Mouse (Mus musculus): Measurements from ENCODE around the gene Cnr2. TPM values are rescaled to one million over a fixed set of nuclear protein-coding genes. Genes with fewer than 3 reads are reported as not detected.

The Cnr2 gene
- polyA plus RNA-seq, 1 experiment from 2014 or later, result 0.53 TPM

GRCm38 (mm10) chr4:135870227-135871023 lies 24.8 kb upstream of the Cnr2 start:
- peaks cover 38% of the 10 kb centered on the region for H3K4me1 ChIP-seq
- 55% methylated on average over 2 of the region's 2 CpGs for WGBS
- H3K9me3 ChIP-seq (replicated peaks), result no peaks in the 10 kb centered on the region
- no peaks in the 10 kb centered on the region for H3K27me3 ChIP-seq (ENCODE audit: low read depth, poor library complexity, severe bottlenecking)
- peak overlapping the region; percentile 18 for H3K4me3 ChIP-seq
- no peak for DNase-seq (ENCODE audit: low spot score)
- H3K36me3 ChIP-seq, result peaks cover 60% of the 10 kb centered on the region
- H3K27ac ChIP-seq, result no peak overlapping the region

- Histone ChIP-seq H3K27me3 (ENCODE audit: low read depth, poor library complexity, severe bottlenecking) (no peaks in the 10 kb centered on the region), H3K36me3 (peaks cover 46% of the 10 kb centered on the region), H3K27ac (peak overlapping the region; percentile 99), H3K4me1 (peaks cover 53% of the 10 kb centered on the region), H3K4me3 (peak overlapping the region; percentile 77), H3K9me3 (replicated peaks) (no peaks in the 10 kb centered on the region)
- no peak for DNase-seq (ENCODE audit: low spot score)
- WGBS, result 70% methylated on average over 3 of the region's 3 CpGs
These were observed 23.2 kb upstream of the Cnr2 start for GRCm38 (mm10) chr4:135872015-135872414.

- H3K4me1 ChIP-seq, result peaks cover 55% of the 10 kb centered on the region
- 14% methylated on average over 17 of the region's 17 CpGs for WGBS
- DNase-seq (ENCODE audit: low spot score), result no peak
- no peaks in the 10 kb centered on the region for H3K27me3 ChIP-seq (ENCODE audit: low read depth, poor library complexity, severe bottlenecking)
- H3K27ac ChIP-seq, result peak overlapping the region; percentile 99
- H3K36me3 ChIP-seq, result peaks cover 40% of the 10 kb centered on the region
- no peaks in the 10 kb centered on the region for H3K9me3 ChIP-seq (replicated peaks)
- peak overlapping the region; percentile 77 for H3K4me3 ChIP-seq
These were observed 22.4 kb upstream of the Cnr2 start for GRCm38 (mm10) chr4:135872589-135873391.

GRCm38 (mm10) chr4:135873526-135874202 lies 21.5 kb upstream of the Cnr2 start, which contains the start of gene Pnrc2:
TSS of gene Pnrc2 (minus strand) at chr4:135873850.
- no peaks in the 10 kb centered on the region for H3K9me3 ChIP-seq (replicated peaks)
- DNase-seq (ENCODE audit: low spot score), result peak; percentile 97
- peak within 1 kb of the TSS; percentile 77 for H3K4me3 ChIP-seq
- no peaks in the 10 kb centered on the region for H3K27me3 ChIP-seq (ENCODE audit: low read depth, poor library complexity, severe bottlenecking)
- peak within 1 kb of the TSS; percentile 99 for H3K27ac ChIP-seq
- 0% methylated on average over 60 of the region's 60 CpGs for WGBS
- H3K4me1 ChIP-seq, result peaks cover 55% of the 10 kb centered on the region
- H3K36me3 ChIP-seq, result peaks cover 39% of the 10 kb centered on the region

GRCm38 (mm10) chr4:135874564-135875535 lies 20.3 kb upstream of the Cnr2 start:
- H3K36me3 ChIP-seq, result peaks cover 27% of the 10 kb centered on the region
- 89% methylated on average over 10 of the region's 10 CpGs for WGBS
- H3K27ac ChIP-seq, result peak overlapping the region; percentile 99
- no peaks in the 10 kb centered on the region for H3K9me3 ChIP-seq (replicated peaks)
- H3K4me1 ChIP-seq, result peaks cover 55% of the 10 kb centered on the region
- peak; percentile 30 for DNase-seq (ENCODE audit: low spot score)
- no peaks in the 10 kb centered on the region for H3K27me3 ChIP-seq (ENCODE audit: low read depth, poor library complexity, severe bottlenecking)
- H3K4me3 ChIP-seq, result peak overlapping the region; percentile 77

- H3K27me3 ChIP-seq (ENCODE audit: low read depth, poor library complexity, severe bottlenecking), result no peaks in the 10 kb centered on the region
- H3K4me3 ChIP-seq, result no peak overlapping the region
- WGBS, result 42% methylated on average over 7 of the region's 7 CpGs
- H3K9me3 ChIP-seq (replicated peaks), result no peaks in the 10 kb centered on the region
- H3K36me3 ChIP-seq, result peaks cover 24% of the 10 kb centered on the region
- DNase-seq (ENCODE audit: low spot score), result no peak
- H3K27ac ChIP-seq, result peak overlapping the region; percentile 99
- H3K4me1 ChIP-seq, result peaks cover 59% of the 10 kb centered on the region
These were observed 19.6 kb upstream of the Cnr2 start for GRCm38 (mm10) chr4:135875546-135875945.

- WGBS, result 10% methylated on average over 9 of the region's 9 CpGs
- peak overlapping the region; percentile 41 for H3K4me3 ChIP-seq
- peaks cover 18% of the 10 kb centered on the region for H3K36me3 ChIP-seq
- peak overlapping the region; percentile 99 for H3K27ac ChIP-seq
- no peaks in the 10 kb centered on the region for H3K9me3 ChIP-seq (replicated peaks)
- peaks cover 55% of the 10 kb centered on the region for H3K4me1 ChIP-seq
- H3K27me3 ChIP-seq (ENCODE audit: low read depth, poor library complexity, severe bottlenecking), result no peaks in the 10 kb centered on the region
- peak; percentile 66 for DNase-seq (ENCODE audit: low spot score)
These were observed 19.1 kb upstream of the Cnr2 start for GRCm38 (mm10) chr4:135875991-135876582.

- WGBS, result 2% methylated on average over 16 of the region's 16 CpGs
- H3K27ac ChIP-seq, result peak overlapping the region; percentile 99
- H3K4me3 ChIP-seq, result peak overlapping the region; percentile 41
- H3K27me3 ChIP-seq (ENCODE audit: low read depth, poor library complexity, severe bottlenecking), result no peaks in the 10 kb centered on the region
- H3K9me3 ChIP-seq (replicated peaks), result no peaks in the 10 kb centered on the region
- peak; percentile 75 for DNase-seq (ENCODE audit: low spot score)
- peaks cover 51% of the 10 kb centered on the region for H3K4me1 ChIP-seq
- H3K36me3 ChIP-seq, result peaks cover 13% of the 10 kb centered on the region
These were observed 18.6 kb upstream of the Cnr2 start for GRCm38 (mm10) chr4:135876583-135877020.

- Histone ChIP-seq H3K4me1 (peaks cover 40% of the 10 kb centered on the region), H3K36me3 (peaks cover 2% of the 10 kb centered on the region), H3K9me3 (replicated peaks) (no peaks in the 10 kb centered on the region), H3K27ac (no peak overlapping the region), H3K4me3 (no peak overlapping the region), H3K27me3 (ENCODE audit: low read depth, poor library complexity, severe bottlenecking) (no peaks in the 10 kb centered on the region)
- 72% methylated on average over 2 of the region's 2 CpGs for WGBS
- no peak for DNase-seq (ENCODE audit: low spot score)
These were observed 17.5 kb upstream of the Cnr2 start for GRCm38 (mm10) chr4:135877742-135878141.

- WGBS, result 76% methylated on average over 6 of the region's 6 CpGs
- no peak for DNase-seq (ENCODE audit: low spot score)
These were observed 16.2 kb upstream of the Cnr2 start for GRCm38 (mm10) chr4:135879021-135879420.

GRCm38 (mm10) chr4:135880018-135880417 lies 15.2 kb upstream of the Cnr2 start:
- Histone ChIP-seq H3K27ac (peak overlapping the region; percentile 19; the same call in 1 of the 2 replicates), H3K4me1 (peaks cover 39% of the 10 kb centered on the region), H3K36me3 (no peaks in the 10 kb centered on the region), H3K4me3 (no peak overlapping the region), H3K27me3 (ENCODE audit: low read depth, poor library complexity, severe bottlenecking) (no peaks in the 10 kb centered on the region), H3K9me3 (replicated peaks) (no peaks in the 10 kb centered on the region)
- 90% methylated on average over 6 of the region's 6 CpGs for WGBS
- no peak for DNase-seq (ENCODE audit: low spot score)

More at GRCm38 (mm10) chr4:135879021-135879420, 16.2 kb upstream of the Cnr2 start:
- H3K27me3 ChIP-seq (ENCODE audit: low read depth, poor library complexity, severe bottlenecking), result no peaks in the 10 kb centered on the region
- H3K4me1 ChIP-seq, result peaks cover 41% of the 10 kb centered on the region
- H3K36me3 ChIP-seq, result no peaks in the 10 kb centered on the region
- H3K4me3 ChIP-seq, result no peak overlapping the region
- H3K27ac ChIP-seq, result no peak overlapping the region
- H3K9me3 ChIP-seq (replicated peaks), result no peaks in the 10 kb centered on the region

Measured in limb, embryonic 10.5 days (tissue).